Mouse (Mus musculus): Measurements from ENCODE around the gene Emx1. TPM values are rescaled to one million over a fixed set of nuclear protein-coding genes. Genes with fewer than 3 reads are reported as not detected.
A peak's percentile ranks its signal among the peaks of the same experiment; 100 is the strongest.

Emx1 gene
- polyA plus RNA-seq, 1 experiment from 2014 or later: not detected

DNA sequence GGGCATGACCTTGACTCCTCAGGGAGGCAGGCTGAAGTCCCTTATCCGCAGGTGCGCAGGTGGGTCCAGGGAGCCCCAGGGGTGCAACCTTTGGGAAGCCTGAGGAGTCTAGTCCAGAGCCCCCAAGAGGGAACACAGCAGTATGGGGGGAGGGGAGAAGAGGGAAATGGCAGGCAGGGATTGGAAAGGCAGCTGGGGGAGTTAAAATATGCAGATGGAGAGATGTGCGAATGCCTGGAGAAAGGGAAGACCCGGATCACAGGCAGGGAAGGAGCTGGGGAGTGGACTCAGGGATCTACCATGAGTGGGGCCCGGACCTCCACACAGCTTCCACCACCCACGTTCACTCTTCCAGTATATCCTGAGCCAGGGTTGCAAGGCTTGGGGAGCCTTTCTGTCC lies 44.2 kb downstream of the Emx1 start:
- Histone ChIP-seq H3K4me3 (ENCODE audit: low read depth, low read length) (no peak overlapping the region), H3K36me3 (ENCODE audit: control insufficient read depth, insufficient read depth, low read length) (no peaks in the 10 kb centered on the region), H3K4me2 (ENCODE audit: low read depth) (no peak overlapping the region), H3K27me3 (ENCODE audit: control insufficient read depth, insufficient read depth, low read length) (no peaks in the 10 kb centered on the region), H3K9me3 (ENCODE audit: control insufficient read depth, low read length) (no peaks in the 10 kb centered on the region), H3K27ac (ENCODE audit: low read depth, low read length) (no peak overlapping the region), H3K9ac (ENCODE audit: low read length) (no peak overlapping the region), H3K4me1 (ENCODE audit: control insufficient read depth, insufficient read depth, low read length) (no peaks in the 10 kb centered on the region)
- 22% methylated on average over 6 of the region's 6 CpGs for WGBS
- ATAC-seq (ENCODE audit: insufficient read depth, low FRiP score, low TSS enrichment): no peak
- DNase-seq (ENCODE audit: low spot score): no peak

DNA sequence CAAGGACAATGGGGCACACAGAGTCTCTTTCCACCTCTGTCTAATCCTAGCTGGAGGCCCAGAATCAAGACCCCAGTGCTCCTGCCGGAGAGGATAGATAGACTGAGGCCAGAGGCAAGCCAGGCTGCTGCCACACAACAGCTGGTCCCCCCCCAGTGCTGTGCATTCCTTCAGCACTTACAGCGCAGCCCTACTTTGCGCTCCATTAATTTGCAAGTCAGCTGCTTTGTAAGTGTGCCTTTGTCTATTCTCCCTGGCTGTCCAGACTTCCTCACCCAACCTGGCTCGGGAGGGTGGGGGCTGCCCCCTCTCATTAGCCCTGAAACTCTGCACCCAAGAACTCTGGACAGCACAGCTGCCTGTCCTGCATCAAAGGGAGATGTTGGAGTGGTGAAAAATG lies 44.8 kb downstream of the Emx1 start:
- 37% methylated on average over 4 of the region's 4 CpGs for WGBS
- Histone ChIP-seq H3K9ac (ENCODE audit: low read length) (no peak overlapping the region), H3K36me3 (ENCODE audit: control insufficient read depth, insufficient read depth, low read length) (no peaks in the 10 kb centered on the region), H3K9me3 (ENCODE audit: control insufficient read depth, low read length) (no peaks in the 10 kb centered on the region), H3K4me1 (ENCODE audit: control insufficient read depth, insufficient read depth, low read length) (no peaks in the 10 kb centered on the region), H3K27ac (ENCODE audit: low read depth, low read length) (no peak overlapping the region), H3K4me2 (ENCODE audit: low read depth) (no peak overlapping the region), H3K27me3 (ENCODE audit: control insufficient read depth, insufficient read depth, low read length) (no peaks in the 10 kb centered on the region), H3K4me3 (ENCODE audit: low read depth, low read length) (no peak overlapping the region)
- DNase-seq (ENCODE audit: low spot score) (no peak), ATAC-seq (ENCODE audit: insufficient read depth, low FRiP score, low TSS enrichment) (no peak)

DNA sequence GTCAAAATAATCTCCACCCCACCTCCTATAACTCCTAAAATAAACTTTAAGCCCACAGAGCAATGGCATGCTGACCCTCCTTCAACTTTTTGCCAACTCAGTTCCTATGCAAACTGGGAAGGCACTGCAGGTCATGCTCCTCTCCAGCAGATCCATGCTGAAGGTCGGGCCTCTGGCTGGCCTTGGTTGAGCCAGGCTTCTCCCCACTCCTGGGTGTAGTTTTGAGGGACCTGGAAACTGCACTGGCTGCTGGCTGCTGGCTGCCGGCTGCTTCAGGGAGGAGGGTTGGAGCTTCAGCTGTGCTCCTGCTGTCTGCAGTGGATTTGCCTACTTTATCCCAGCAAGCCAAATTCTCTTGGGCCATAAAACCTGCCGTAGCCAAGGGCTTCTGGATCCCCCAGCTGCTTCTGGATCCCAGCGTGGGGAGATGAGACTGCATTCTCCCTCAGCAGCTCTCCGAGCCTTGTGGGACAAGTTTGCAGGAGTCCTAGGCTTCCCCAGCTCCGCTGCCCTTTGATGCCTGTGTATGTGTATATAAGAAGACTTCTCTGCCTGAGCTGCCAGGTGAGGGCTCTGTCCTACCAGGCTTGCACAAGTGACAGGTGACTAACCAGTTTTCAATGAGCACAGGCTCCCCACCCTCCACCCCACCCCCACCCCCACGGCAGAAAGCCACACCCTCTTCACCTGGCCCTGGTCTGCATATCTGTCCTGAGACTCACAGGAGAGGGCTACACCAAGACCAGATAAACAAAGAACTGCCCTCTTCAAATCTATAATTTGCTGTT lies 45.8 kb downstream of the Emx1 start:
- WGBS: 19% methylated on average over 7 of the region's 7 CpGs
- Histone ChIP-seq H3K4me2 (ENCODE audit: low read depth) (no peak overlapping the region), H3K9ac (ENCODE audit: low read length) (no peak overlapping the region), H3K4me1 (ENCODE audit: control insufficient read depth, insufficient read depth, low read length) (no peaks in the 10 kb centered on the region), H3K9me3 (ENCODE audit: control insufficient read depth, low read length) (no peaks in the 10 kb centered on the region), H3K36me3 (ENCODE audit: control insufficient read depth, insufficient read depth, low read length) (no peaks in the 10 kb centered on the region), H3K27ac (ENCODE audit: low read depth, low read length) (no peak overlapping the region), H3K4me3 (ENCODE audit: low read depth, low read length) (no peak overlapping the region), H3K27me3 (ENCODE audit: control insufficient read depth, insufficient read depth, low read length) (no peaks in the 10 kb centered on the region)
- no peak for ATAC-seq (ENCODE audit: insufficient read depth, low FRiP score, low TSS enrichment)
- DNase-seq (ENCODE audit: low spot score): no peak

GRCm38 (mm10) chr6:85234796-85235195 lies 47.6 kb downstream of the Emx1 start:
- Histone ChIP-seq H3K4me3 (ENCODE audit: low read depth, low read length) (no peak overlapping the region), H3K9ac (ENCODE audit: low read length) (no peak overlapping the region), H3K36me3 (ENCODE audit: control insufficient read depth, insufficient read depth, low read length) (no peaks in the 10 kb centered on the region), H3K27me3 (ENCODE audit: control insufficient read depth, insufficient read depth, low read length) (no peaks in the 10 kb centered on the region), H3K4me1 (ENCODE audit: control insufficient read depth, insufficient read depth, low read length) (no peaks in the 10 kb centered on the region), H3K27ac (ENCODE audit: low read depth, low read length) (no peak overlapping the region), H3K4me2 (ENCODE audit: low read depth) (no peak overlapping the region), H3K9me3 (ENCODE audit: control insufficient read depth, low read length) (no peaks in the 10 kb centered on the region)
- ATAC-seq (ENCODE audit: insufficient read depth, low FRiP score, low TSS enrichment) (no peak), DNase-seq (ENCODE audit: low spot score) (no peak)
- 35% methylated on average over 5 of the region's 5 CpGs for WGBS

DNA sequence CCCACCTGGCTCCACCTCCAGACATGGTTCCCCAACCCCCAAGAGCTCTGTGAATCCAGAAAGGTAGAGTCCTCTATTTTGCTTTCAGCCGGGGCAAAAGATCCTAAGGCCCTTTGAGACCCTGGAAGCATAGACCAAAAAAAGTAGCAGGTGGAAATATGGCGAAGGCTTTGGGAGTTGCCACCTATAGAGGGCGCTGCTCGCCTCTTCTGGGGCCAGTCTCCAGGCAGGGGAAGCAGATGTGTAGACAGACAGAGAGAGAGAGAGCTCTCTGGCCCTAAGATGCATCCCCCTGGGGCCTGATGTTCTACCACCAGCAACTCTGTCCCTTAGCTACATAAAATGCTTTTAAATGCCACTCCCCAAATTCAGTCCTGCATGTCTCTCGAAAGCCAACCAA lies 49.8 kb downstream of the Emx1 start:
- no peak overlapping the region for H3K4me2 ChIP-seq (ENCODE audit: low read depth)
- WGBS: 36% methylated on average over 5 of the region's 5 CpGs
- no peak overlapping the region for H3K4me3 ChIP-seq (ENCODE audit: low read depth, low read length)
- peak; percentile 55 for DNase-seq (ENCODE audit: low spot score)
- H3K36me3 ChIP-seq (ENCODE audit: control insufficient read depth, insufficient read depth, low read length): no peaks in the 10 kb centered on the region
- ATAC-seq (ENCODE audit: insufficient read depth, low FRiP score, low TSS enrichment): no peak
- H3K9ac ChIP-seq (ENCODE audit: low read length): no peak overlapping the region
- H3K27ac ChIP-seq (ENCODE audit: low read depth, low read length): no peak overlapping the region
- no peaks in the 10 kb centered on the region for H3K9me3 ChIP-seq (ENCODE audit: control insufficient read depth, low read length)
- no peaks in the 10 kb centered on the region for H3K4me1 ChIP-seq (ENCODE audit: control insufficient read depth, insufficient read depth, low read length)
- H3K27me3 ChIP-seq (ENCODE audit: control insufficient read depth, insufficient read depth, low read length): no peaks in the 10 kb centered on the region

DNA sequence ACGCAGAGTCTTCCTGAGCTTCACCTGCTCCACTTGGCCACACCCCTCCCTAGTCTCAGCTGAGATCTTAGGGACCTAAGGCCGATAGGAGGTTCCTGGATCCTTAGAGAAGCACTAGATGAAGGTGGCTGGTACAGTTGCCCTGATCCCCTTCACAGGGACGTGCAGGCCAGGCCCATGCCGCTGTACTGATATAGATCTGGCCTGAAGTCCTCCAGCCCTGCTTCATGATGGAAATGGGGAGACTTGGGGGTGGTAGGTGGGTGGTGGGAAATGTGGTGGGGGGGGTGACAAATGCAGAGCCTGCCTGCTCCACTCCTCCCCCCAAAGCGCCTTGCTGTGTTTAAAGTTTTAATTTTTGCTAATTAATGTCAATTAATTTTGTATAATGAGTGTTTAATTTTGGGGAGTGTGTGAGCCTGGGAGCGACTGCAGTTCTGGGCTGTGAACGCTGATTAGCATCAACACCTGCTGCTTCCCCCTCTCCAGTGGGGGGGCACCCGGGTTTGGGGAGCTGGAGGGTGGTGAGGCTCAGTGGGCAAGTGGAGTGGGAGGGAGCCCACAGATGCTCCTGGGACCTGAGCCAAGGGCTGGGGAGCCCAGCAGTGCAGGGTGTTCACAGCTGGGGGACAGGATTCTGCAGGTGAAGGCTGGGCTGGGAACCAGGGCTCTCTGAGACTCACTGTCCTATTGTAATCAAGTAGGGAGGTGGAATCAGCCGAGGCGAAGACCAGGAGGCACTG lies 50.5 kb downstream of the Emx1 start:
- Histone ChIP-seq H3K9me3 (ENCODE audit: control insufficient read depth, low read length) (no peaks in the 10 kb centered on the region), H3K36me3 (ENCODE audit: control insufficient read depth, insufficient read depth, low read length) (no peaks in the 10 kb centered on the region), H3K4me2 (ENCODE audit: low read depth) (no peak overlapping the region), H3K27ac (ENCODE audit: low read depth, low read length) (no peak overlapping the region), H3K9ac (ENCODE audit: low read length) (no peak overlapping the region), H3K4me1 (ENCODE audit: control insufficient read depth, insufficient read depth, low read length) (no peaks in the 10 kb centered on the region), H3K27me3 (ENCODE audit: control insufficient read depth, insufficient read depth, low read length) (no peaks in the 10 kb centered on the region), H3K4me3 (ENCODE audit: low read depth, low read length) (no peak overlapping the region)
- no peak for ATAC-seq (ENCODE audit: insufficient read depth, low FRiP score, low TSS enrichment)
- DNase-seq (ENCODE audit: low spot score): no peak
- 65% methylated on average over 10 of the region's 10 CpGs for WGBS

DNA sequence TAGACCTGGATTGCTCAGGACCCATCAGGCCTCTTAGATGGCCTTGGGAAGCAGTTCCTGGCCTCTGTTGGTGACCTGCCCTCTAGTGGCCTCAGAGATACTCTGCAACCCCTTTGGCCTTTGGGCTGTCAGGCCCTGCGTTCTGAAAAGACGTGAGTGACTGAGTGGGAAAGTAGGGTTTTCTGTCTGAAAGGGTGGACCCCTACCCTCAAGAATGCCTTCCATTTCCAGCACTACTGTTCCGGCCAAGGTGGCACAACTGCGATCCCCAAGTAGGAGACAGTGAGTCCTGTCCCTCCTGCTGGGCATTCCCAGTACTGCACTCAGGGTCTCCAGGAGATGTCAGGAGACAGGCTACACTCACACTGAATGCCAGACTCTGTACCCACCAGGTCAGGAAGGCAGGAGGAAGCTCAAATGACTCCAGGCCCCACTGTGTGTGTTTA lies 51.8 kb downstream of the Emx1 start:
- H3K4me1 ChIP-seq (ENCODE audit: control insufficient read depth, insufficient read depth, low read length): no peaks in the 10 kb centered on the region
- no peaks in the 10 kb centered on the region for H3K36me3 ChIP-seq (ENCODE audit: control insufficient read depth, insufficient read depth, low read length)
- DNase-seq (ENCODE audit: low spot score) (peak; percentile 81), ATAC-seq (ENCODE audit: insufficient read depth, low FRiP score, low TSS enrichment) (0 out of 2 replicates have a peak, but pooled peaks have one; percentile 45)
- no peaks in the 10 kb centered on the region for H3K9me3 ChIP-seq (ENCODE audit: control insufficient read depth, low read length)
- WGBS: 9% methylated on average over 4 of the region's 4 CpGs
- no peaks in the 10 kb centered on the region for H3K27me3 ChIP-seq (ENCODE audit: control insufficient read depth, insufficient read depth, low read length)
- no peak overlapping the region for H3K9ac ChIP-seq (ENCODE audit: low read length)
- H3K4me2 ChIP-seq (ENCODE audit: low read depth): no peak overlapping the region
- no peak overlapping the region for H3K27ac ChIP-seq (ENCODE audit: low read depth, low read length)
- H3K4me3 ChIP-seq (ENCODE audit: low read depth, low read length): no peak overlapping the region

- H3K27ac ChIP-seq (ENCODE audit: low read depth, low read length): no peak overlapping the region
- no peak overlapping the region for H3K4me3 ChIP-seq (ENCODE audit: low read depth, low read length)
- no peaks in the 10 kb centered on the region for H3K9me3 ChIP-seq (ENCODE audit: control insufficient read depth, low read length)
- ATAC-seq (ENCODE audit: insufficient read depth, low FRiP score, low TSS enrichment) (no peak), DNase-seq (ENCODE audit: low spot score) (no peak)
- no peak overlapping the region for H3K4me2 ChIP-seq (ENCODE audit: low read depth)
- no peaks in the 10 kb centered on the region for H3K36me3 ChIP-seq (ENCODE audit: control insufficient read depth, insufficient read depth, low read length)
- H3K4me1 ChIP-seq (ENCODE audit: control insufficient read depth, insufficient read depth, low read length): no peaks in the 10 kb centered on the region; the same call in 1 of the 2 replicates
- 86% methylated on average over 9 of the region's 9 CpGs for WGBS
- no peaks in the 10 kb centered on the region for H3K27me3 ChIP-seq (ENCODE audit: control insufficient read depth, insufficient read depth, low read length)
- no peak overlapping the region for H3K9ac ChIP-seq (ENCODE audit: low read length)
Observed at GRCm38 (mm10) chr6:85249821-85250220, 62.6 kb downstream of the Emx1 start.

- no peak for ATAC-seq (ENCODE audit: insufficient read depth, low FRiP score, low TSS enrichment)
- DNase-seq (ENCODE audit: low spot score): no peak
- H3K4me2 ChIP-seq (ENCODE audit: low read depth): no peak overlapping the region
- no peaks in the 10 kb centered on the region for H3K27me3 ChIP-seq (ENCODE audit: control insufficient read depth, insufficient read depth, low read length)
- no peaks in the 10 kb centered on the region for H3K36me3 ChIP-seq (ENCODE audit: control insufficient read depth, insufficient read depth, low read length)
- no peaks in the 10 kb centered on the region; the same call in 1 of the 2 replicates for H3K4me1 ChIP-seq (ENCODE audit: control insufficient read depth, insufficient read depth, low read length)
- no peaks in the 10 kb centered on the region for H3K9me3 ChIP-seq (ENCODE audit: control insufficient read depth, low read length)
- H3K9ac ChIP-seq (ENCODE audit: low read length): no peak overlapping the region
- H3K4me3 ChIP-seq (ENCODE audit: low read depth, low read length): no peak overlapping the region
- 35% methylated on average over 6 of the region's 6 CpGs for WGBS
- H3K27ac ChIP-seq (ENCODE audit: low read depth, low read length): no peak overlapping the region
Observed at GRCm38 (mm10) chr6:85250811-85251241, 63.6 kb downstream of the Emx1 start.
